Mouse (Mus musculus): Measurements from ENCODE around the gene Gcdh.

The Gcdh gene

DNA sequence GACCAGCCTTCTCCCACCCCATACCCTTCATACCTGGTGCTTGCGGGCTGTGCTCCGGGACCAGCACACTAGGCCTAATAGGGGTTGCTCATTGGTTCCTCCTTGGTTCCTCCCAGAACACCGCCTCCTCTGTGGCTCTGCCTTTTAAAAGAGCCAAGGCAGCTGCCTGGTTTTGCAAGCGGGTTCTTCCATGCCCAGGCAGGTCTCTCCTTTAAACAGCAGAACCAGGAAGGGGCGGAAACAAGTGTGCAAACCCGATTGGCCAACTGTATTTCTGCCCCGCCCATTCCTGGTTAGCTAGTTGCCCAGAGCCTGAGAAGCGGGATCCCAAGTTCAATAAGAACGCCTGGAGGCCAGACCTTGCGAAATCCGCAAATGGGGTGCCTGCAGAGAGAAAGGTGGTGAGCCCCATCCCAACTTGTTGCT lies at the start of gene Gcdh:
Gcdh (minus strand) TSS at position 213 of the 426 bp plus-strand sequence.
- peak; percentile 96 for DNase-seq

DNA sequence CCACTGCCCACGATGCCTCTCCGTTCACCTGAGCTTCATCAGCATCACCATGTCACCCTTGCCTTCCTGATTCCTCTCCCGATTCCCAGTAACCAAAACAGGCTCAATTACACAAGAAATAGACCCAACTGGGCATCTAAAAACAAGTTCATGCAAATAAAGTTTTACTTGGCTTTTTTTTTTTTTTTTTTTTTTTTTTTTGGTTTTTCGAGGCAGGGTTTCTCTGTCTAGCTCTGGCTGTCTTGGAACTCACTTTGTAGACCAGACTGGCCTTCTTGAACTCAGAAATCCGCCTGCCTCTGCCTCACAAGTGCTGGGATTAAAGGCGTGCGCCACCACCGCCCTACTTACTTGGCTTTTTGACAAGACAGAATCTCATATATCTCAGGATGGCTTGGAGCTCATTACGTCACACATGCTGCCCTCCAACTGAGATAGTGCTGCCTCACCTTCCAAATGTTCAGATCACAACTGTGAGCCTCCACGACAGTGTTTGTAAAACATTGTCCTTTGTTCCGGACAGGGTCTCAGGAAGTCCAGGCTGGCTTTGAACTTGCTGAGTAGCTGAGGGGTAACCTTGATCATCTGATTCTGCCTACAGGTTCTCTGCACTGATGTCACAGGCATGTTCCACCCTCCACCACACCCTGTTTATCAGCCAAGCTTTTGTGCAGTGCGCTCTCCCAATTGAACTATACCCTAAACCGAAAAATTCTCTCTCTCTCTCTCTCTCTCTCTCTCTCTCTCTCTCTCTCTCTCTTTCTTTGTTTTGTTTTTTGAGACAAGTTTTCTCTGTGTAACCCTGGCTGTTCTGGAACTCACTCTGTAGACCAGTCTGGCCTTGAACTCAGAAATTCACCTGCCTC lies 44.1 kb upstream of the Gcdh start:
- DNase-seq = no peak

DNA sequence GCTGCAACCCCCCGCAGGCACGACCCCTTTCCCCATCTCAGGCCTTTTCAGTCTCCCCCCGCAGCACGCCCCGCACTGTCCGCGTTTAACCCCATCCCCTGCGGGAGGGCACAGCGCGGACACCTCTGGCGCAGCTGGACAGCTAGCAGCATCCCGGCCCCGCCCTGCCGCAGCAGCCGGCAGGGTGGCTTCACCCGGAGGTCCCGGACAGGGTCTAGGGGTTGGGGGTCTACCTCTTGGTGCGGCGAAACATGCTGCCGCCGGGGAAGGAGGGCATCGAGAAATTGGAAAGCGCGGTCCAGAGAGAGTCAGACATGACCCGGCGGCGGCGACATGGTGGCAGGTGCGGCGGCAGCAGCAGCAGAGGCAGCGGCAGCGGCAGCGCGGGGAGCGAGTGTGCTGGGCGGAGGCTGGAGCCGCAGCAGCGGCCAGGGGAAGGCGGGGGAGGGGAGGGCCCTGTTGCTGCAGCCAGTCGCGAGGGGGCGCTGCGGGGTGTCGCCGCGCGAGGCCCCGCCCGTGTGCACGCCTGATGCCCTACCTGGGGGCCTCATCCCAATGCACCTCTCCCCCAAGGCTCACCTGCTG lies 43.3 kb upstream of the Gcdh start, which contains the start of gene Mast1:
Mast1 (minus strand) TSS at position 398 of the 585 bp plus-strand sequence.
- peak; percentile 39 for DNase-seq

DNA sequence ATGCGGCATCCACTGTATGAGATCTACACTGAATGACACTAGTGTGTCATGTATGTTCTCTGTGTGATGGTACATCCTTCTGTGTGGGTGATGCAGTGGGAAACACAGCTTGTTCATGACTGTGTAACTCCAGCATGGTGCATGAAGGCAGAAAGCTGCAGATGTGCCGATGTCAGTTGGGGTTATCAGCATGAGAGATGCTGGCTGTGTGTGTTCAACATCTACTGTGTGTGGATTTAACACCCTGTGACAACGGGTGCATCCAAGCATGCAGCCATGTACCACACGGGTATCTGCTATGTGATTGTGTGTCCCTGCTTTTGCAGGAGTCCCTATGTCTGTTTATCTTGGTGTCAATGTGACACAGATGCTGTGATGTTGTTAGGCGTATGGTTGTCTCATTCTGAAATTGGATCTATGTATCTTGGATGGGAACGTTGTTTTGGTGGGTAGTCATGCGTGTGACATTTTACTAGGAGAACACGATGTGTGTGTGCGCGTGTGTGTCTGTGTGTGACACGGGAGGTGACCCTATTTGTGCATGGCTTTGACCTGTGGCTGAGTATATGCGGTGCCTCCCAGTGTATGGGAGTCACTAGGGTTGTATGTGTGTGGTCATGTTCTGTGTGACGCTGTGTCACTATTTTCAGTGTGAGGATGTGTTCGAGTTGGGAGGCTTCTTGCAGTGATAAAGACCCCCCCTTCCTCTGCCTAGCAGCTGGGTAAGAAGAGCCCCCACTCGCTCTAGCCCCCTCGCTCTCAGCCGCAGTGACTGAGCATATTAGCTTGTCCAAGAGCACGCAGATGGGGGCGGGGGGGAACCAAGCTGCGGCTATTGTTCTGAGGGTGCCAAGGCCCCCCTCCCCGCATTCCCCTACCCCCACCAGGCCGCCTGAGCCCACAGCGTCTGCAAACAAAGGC lies 42.6 kb upstream of the Gcdh start:
- DNase-seq = no peak

DNA sequence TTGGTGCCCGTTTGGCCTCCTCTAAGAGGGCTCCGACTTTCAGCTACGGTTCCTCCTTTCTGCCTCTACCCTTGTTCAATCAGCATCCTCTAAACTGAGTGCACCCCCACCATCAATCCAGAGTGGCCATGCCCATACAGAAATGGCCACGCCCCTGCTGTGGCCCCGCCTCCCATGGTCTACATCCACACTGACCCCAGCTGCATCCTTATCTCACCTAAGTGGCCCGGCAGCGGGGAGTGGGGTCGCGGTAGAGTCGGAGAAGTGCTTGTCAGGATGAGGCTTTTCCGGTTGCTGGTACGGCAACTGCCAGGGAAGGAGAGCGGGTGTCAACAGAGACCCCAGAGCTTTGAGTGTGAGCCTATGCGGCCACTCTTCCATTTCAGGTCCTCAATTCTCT lies 41.8 kb upstream of the Gcdh start:
- no peak for DNase-seq

DNA sequence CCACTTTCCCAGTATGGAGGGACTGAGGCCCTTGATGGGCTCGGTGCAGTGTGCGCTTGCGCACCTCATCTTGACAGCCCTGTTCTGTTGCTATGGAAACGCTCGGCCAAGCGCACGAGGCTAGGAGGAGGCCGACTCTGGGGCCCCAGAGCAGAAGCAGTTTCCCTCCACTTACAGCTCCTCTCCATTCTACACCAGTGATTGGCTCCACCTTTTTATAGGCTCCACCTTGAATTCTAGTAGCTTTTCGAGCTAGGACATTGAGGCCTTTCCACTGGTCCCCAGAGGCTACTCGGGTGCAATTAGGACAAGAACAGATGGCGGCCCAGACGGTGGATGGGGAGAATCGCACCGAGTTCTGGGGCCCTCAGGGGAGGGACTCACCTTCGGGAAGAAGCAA lies 41.1 kb upstream of the Gcdh start:
- peak; percentile 61 for DNase-seq

DNA sequence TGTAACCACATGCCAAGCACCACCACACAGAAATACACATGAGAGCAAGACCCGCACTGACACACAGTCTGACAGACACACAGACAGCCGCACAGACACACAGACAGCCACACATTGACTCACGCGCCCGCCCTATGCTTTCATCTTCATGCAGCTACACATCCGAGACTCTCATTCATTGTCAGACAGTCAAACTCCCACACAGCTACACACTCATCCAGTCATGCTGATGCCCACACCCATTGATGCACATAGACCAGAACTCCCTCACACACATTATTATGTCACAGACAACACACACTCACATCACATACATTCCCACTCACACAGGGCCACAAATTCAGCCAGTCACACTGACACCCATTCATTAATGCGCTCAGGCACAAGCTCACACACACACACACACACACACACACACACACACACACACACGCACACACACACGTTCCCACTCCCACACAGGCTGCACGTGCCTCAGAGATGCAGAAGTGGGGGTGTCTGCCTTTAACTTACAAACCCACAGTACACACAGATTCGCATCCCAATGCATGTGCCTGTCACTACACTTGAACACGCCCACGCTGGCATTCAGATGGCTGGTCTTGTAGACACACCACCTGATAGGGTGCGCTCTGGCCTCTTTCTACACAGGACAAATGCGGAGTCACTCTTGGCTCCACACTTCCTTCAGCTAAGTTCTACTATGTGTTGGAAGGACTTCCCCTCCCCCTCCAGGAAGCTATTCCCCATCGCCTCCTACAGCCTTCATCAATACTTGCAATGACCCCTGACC lies 40.2 kb upstream of the Gcdh start:
- peak; percentile 45 for DNase-seq

DNA sequence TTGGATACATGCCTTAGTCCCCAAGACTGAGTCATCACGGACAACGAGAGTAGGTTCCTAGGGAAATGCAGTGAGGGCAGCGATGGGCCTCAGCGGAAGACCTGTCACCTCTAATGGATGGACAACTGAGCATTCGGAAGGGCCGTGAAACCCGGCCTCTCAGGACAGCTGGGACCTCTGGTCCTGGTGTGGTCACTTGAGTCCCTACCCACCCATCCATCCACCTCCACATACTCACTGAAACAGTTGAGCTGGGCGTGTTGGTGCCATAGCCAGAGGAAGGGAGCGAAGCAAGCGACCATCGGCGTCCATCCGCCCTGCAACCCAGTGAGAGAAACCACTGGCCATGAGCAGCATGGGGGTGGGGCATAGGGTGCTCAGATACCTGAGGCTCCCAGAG lies 36.9 kb upstream of the Gcdh start:
- no peak for DNase-seq

DNA sequence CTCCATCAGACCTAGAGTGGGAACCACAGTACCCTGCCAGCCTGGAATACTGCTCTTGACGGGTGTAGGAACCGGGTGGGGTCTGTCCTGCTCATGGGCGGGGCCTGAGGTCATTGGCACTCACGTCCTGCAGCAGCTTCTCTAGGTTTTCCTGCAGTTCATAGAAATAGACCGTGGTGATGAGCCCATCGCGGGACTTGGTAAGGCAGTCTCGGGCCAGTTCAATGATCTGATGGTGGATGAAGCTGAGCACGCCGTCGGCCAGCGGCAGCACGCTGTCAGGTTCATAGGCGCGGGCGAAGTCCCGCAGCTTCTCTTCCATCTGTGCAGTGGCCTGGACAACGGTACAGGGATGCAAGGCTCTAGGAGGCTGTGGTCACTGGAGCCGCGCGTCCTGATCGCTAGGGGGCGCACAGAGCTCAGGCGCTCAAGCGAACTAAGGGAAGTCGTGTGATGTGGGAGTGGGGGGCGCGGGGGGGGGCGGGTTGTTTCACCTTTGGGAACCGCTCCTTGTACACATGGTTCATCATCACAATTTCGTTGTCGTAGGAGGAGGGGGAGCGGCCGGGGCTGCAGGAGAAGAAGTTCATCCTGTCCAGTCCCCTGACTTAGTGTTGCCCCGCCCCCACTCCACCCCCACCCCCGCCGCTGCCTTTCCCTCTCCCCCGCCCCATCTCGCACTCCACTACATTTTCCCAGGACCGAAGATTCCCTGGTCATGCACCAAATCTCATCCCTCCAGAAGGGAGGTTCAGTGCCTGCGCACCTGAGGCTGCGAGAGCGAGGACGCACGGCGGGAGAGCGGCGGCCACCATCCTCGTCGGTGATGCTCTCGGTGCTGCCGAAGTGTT lies 35.0 kb upstream of the Gcdh start:
- peak; percentile 53 for DNase-seq

DNA sequence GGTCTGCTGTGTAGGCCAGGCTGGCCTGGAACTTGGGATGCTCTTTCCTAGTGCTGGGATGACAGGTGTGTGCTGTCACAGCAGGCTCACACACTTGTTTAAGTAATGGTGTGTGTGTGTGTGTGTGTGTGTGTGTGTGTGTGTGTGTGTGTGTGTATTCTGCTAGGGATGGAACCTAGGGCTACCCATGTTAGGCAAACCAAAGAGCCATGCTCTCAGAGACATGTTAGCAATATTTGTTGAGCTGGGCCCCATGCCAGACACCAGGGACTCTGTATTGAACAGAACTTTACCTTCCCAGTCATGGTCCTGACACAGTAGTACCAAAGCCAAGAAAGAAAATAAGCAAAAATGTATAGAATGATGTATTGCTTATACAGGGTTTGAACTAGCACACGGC lies 33.8 kb upstream of the Gcdh start:
- DNase-seq = no peak

DNA sequence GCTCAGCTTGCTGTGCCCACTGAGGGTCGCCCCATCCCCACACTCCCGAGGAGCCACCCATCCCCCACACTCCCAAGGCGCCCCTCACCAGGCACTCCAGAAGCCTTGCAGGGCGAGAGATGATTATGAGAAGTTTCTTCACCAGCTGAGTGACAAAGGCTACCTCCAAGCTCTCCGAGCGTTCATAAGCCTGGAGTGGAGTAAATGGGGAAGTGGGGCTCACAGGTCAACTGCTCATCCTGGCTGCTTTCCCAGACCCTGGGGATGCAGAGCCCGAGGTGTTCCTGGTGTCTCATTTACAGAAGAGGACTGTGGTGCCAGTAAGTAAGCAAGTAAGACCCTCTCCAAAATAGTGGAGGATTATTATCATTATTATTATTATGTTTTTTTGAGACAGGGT lies 31.8 kb upstream of the Gcdh start:
- no peak for DNase-seq

DNA sequence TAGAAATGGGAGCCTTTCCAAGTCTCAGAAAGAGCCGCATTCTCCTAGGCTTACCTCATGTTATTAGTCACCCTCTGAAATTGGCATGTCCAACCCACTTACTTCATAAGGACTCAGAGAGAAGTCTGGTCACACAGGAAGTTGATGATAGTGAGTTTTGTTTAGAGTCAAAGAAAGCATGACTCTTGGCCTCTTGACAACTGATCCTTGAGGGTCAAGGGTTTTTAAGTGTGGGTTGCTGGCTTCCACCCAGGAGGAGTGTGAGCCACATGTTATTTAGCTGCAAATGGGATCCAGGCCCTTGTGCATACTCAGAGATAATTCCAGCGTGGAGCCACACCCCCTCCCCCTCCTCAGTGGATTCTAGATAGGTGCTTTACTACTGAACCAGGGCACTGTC lies 27.9 kb upstream of the Gcdh start:
- DNase-seq = no peak

DNA sequence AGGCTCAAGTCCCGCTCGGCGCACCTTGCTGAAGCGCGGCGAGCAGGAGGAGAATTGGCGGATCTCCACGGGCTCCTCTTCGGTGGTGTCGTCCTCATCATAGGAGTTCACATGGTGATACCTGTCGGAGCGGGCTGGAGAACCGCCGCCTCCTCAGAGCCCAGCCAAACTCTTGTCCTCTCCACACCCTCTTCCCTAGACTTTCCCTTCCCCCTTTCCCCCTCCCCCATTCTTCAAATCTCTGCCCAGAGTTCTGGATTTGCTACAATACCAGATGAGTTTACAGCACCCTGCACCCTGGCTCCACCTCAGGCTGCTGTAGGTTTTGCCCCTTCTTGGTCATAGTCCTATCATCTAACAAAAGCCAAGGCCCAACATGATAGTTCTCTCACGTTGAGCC lies 24.9 kb upstream of the Gcdh start:
- DNase-seq = no peak

DNA sequence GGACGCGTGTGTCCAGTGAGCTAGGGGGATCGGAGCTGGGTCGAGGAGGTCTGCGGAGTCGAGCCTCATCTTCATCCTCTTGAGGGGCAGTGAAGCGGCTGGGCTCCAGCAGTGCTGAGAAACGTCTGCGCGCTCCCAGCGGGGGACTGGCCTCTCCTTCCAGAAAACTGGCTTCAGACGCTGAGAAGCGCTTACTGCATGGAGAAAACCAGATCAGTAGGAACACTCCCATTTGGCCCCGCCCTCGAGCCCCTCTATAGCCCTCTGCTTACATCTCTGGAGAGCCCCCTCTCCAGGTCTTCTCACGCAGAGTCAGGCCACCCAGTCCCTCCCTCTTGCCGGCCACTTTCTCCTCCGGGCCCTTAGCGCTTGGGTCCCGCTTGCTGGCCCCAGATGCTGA lies 24.1 kb upstream of the Gcdh start:
- DNase-seq = no peak

DNA sequence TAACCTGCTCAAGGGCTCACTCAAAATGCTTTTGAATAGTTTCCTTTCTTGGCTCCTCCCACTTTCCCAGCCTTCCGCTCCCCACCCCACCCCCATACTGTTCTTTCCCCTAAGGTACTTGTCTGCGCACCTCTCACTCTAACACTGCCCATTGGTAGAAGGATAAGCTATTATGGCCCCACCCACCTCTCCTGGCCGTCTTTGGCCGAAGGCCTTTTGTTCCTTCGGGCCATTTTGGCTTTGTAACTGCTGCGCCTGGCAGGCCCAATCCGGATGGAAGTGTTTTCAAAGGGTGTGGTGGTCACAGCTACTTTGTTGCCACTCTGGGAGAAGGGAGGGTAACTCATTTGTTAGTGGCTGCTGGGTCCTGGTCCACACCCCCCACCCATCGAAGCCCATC lies 21.5 kb upstream of the Gcdh start:
- DNase-seq = no peak

DNA sequence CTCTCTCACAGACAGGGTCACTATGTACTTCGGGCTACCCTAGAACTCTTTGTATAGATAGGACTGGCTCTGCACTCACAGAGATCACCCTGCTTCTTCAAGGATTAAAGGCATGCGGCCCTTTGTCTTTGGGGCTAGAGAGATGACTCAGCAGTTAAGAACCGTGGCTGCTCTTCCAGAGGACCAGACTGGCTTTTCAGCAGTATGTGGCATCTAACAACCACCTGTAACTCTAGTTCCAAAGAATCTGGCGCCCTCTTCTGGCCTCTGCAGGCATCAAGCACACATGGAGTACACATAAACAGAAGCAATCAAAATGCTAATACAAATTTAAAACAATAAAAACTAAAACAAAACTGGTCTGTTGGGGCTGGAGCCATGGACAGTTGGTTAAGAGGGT lies 20.2 kb upstream of the Gcdh start:
- DNase-seq = no peak

DNA sequence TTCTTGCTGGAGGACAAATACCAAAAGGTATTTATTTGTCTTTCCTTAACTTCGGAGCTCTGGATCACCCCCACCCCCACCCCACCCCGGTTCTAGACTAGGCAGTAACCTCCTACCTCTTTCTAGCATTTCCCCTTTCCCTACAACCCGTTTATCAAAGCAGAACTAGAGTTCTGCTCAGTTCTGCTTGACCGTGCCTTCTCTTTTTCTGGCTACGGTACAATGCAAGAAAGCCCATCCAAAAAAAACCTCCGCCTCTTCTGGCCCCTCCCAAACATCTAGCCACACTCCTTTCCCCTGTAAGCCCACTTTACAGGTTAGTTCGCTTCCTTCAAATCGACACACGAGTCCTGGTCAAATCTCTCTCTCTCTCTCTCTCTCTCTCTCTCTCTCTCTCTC lies 19.8 kb upstream of the Gcdh start:
- no peak for DNase-seq

DNA sequence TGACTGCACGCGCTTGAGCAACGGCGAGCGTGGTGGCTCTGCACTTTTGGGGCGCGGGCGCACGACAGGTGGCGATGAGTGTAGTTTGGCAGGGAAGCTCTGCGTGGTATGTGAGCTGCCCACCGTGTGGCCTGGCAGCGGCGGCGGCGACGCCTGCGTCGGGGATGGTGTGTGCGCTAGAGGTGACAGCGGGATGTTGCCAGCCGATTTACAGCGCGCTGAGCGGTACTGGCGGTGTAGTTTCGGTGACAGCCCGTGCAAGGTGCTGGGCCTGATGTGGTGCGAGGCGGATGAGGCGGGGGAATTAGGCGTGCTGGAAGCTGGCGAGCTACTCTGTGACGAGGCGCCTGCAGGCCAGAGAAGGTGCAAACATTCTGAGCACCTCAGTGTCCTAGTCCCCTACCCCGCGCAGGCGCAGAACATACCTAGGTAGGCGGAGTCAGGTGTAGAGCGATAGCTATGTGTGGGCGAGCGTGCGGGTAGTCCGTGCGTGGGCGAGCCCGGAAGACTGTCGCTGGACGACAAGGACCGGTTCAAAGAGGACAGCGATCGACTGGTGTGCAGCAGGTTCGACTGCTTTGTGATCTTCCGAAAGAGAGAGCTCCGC lies 19.3 kb upstream of the Gcdh start:
- peak; percentile 72 for DNase-seq

DNA sequence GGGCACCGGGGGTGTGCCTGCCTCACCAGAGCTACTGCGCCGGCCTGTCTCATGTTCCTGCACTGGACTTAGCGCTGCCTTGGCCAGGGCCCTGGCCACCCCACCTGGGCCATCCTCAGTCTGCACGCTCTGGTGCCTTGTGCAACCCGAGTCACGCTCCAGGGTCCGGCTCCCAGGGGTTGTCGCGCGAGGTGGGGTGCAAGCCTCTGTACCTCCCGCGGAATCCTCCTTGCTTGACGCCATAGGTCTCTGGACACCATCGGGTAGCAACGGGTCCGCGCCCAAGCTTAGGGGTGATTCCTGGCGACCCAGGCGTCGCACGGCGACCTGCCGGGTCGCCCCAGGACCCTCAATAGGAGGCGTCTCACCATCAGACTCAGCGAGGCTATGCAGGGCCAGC lies 18.7 kb upstream of the Gcdh start:
- no peak for DNase-seq

DNA sequence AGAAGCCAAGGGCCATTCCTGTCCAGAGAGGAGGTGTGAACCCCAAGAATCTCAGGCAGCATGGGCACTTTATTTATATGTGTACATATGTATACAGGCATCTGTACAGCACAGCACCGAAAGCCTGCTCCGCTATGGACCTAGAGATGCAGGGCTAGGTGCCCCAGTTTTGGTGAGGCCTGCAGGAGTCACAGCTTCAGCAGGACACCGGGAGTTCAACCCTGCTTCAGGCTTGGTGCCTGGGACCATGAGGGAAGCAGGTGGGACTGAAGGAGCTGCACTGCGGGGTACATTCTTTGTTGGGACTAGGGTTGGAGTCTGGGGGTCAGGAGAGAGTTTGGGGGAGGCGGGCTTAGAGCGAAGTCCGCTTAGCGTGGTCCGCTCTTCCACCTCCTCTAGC lies 18.1 kb upstream of the Gcdh start:
- DNase-seq = no peak

DNA sequence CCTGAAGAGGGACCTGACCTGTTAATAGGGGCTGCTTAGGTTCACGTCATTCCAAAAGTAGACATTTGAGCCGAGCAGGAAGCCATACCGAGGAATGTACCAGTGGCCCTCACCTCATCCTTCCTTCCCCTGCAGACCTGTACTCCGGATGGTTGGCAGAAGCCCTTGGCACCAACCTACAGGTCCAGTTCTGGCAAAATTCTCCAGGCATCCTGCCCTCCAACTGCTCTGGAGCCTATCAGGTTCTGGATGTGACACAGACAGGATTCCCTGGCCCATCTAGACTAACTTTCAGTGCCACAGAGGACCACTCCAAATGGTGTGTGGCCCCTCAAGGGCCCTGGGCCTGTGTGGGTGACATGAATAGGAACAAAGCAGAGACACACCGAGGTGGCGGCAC lies 16.8 kb upstream of the Gcdh start:
- no peak for DNase-seq

Measured in layer of hippocampus, adult 9-11 months (tissue).